ENCODE assay signal across 8 mouse cellular contexts in genomic region chr6:99028989-99029305, GRCm38 (mm10).
DNase-seq lines count a peak whose midpoint lies in the region; ATAC-seq and TF ChIP-seq lines count a peak whose summit lies in the region.

No protein-coding gene starts in this region.

- H3K4me2 ChIP-seq in kidney, embryonic 14.5 days (replicated peaks; ENCODE audit: low read depth, low read length), result peak overlapping the region; percentile 88
- H3K4me2 ChIP-seq in hindbrain, embryonic 14.5 days (replicated peaks), result peak overlapping the region; percentile 93
- peak overlapping the region; percentile 89 for H3K4me2 ChIP-seq in midbrain, embryonic 14.5 days (ENCODE audit: low read length)

- 3% methylated on average over 6 of the region's 6 CpGs for WGBS in kidney, embryonic 14.5 days
- 2% methylated on average over 6 of the region's 6 CpGs for WGBS in bone marrow, adult 2 months
- under 1% methylated on average over 6 of the region's 6 CpGs for WGBS in hindbrain, embryonic 14.5 days
- 2% methylated on average over 6 of the region's 6 CpGs for WGBS in midbrain, embryonic 14.5 days

- TF ChIP-seq POLR2A in bone marrow, adult 2 months (IDR thresholded peaks at IDR 0.05; ENCODE audit: borderline replicate concordance, control insufficient read depth, low read depth, low read length), result no peak

- peaks cover 20% of the 10 kb centered on the region; the same call in 1 of the 2 replicates for H3K4me1 ChIP-seq in kidney, embryonic 14.5 days (ENCODE audit: control insufficient read depth, insufficient read depth, low read length)
- peaks cover 4% of the 10 kb centered on the region; the same call in 1 of the 2 replicates for H3K4me1 ChIP-seq in bone marrow, adult 2 months (ENCODE audit: control insufficient read depth, insufficient read depth, low read length)
- H3K4me1 ChIP-seq in hindbrain, embryonic 14.5 days (replicated peaks; ENCODE audit: control insufficient read depth, insufficient read depth, low read length), result peaks cover 4% of the 10 kb centered on the region; the same call in 1 of the 2 replicates
- peaks cover 22% of the 10 kb centered on the region for H3K4me1 ChIP-seq in midbrain, embryonic 14.5 days (ENCODE audit: control insufficient read depth, insufficient read depth, low read length)

- H3K27ac ChIP-seq in kidney, embryonic 14.5 days (ENCODE audit: low read depth, low read length), result 0 out of 2 replicates have a peak overlapping the region, but pooled peaks have one; percentile 79
- peak overlapping the region; percentile 60 for H3K27ac ChIP-seq in bone marrow, adult 2 months (ENCODE audit: control insufficient read depth, insufficient read depth, low read depth, low read length, poor library complexity)
- H3K27ac ChIP-seq in hindbrain, embryonic 14.5 days, result 0 out of 2 replicates have a peak overlapping the region, but pooled peaks have one; percentile 84
- H3K27ac ChIP-seq in midbrain, embryonic 14.5 days (replicated peaks; ENCODE audit: low read depth, low read length), result peak overlapping the region; percentile 87

- peak overlapping the region; percentile 78 for H3K9ac ChIP-seq in kidney, embryonic 14.5 days (ENCODE audit: low read depth, low read length)
- peak overlapping the region; percentile 74 for H3K9ac ChIP-seq in hindbrain, embryonic 14.5 days
- peak overlapping the region; percentile 71 for H3K9ac ChIP-seq in midbrain, embryonic 14.5 days (replicated peaks; ENCODE audit: low read length)

- TF ChIP-seq CTCF in bone marrow, adult 2 months (IDR thresholded peaks at IDR 0.05; ENCODE audit: control insufficient read depth, insufficient read depth, low read length), result no peak

- no peak for ATAC-seq in kidney, embryonic 14.5 days (ENCODE audit: low FRiP score, low TSS enrichment)
- no peak for ATAC-seq in hindbrain, embryonic 14.5 days (ENCODE audit: low FRiP score)
- no peak for ATAC-seq in midbrain, embryonic 14.5 days (ENCODE audit: low FRiP score, low TSS enrichment)
- ATAC-seq in frontal cortex, adult (ENCODE audit: low TSS enrichment), result no peak

- no peaks in the 10 kb centered on the region for H3K36me3 ChIP-seq in kidney, embryonic 14.5 days (ENCODE audit: control insufficient read depth, insufficient read depth, low read length)
- no peaks in the 10 kb centered on the region for H3K36me3 ChIP-seq in hindbrain, embryonic 14.5 days (replicated peaks; ENCODE audit: control insufficient read depth, insufficient read depth)
- H3K36me3 ChIP-seq in midbrain, embryonic 14.5 days (ENCODE audit: control insufficient read depth, insufficient read depth, low read length), result no peaks in the 10 kb centered on the region

- no peaks in the 10 kb centered on the region; the same call in none of the 2 replicates for H3K27me3 ChIP-seq in kidney, embryonic 14.5 days (ENCODE audit: control insufficient read depth, insufficient read depth, low read length)
- peaks cover 14% of the 10 kb centered on the region; the same call in 1 of the 2 replicates for H3K27me3 ChIP-seq in hindbrain, embryonic 14.5 days (ENCODE audit: control insufficient read depth, insufficient read depth, low read length)
- H3K27me3 ChIP-seq in midbrain, embryonic 14.5 days (ENCODE audit: control insufficient read depth, insufficient read depth, low read length), result no peaks in the 10 kb centered on the region

- no peak for DNase-seq in kidney, postnatal 10 days
- no peak for DNase-seq in hindbrain, embryonic 14.5 days (ENCODE audit: low spot score)
- no peak for DNase-seq in midbrain, embryonic 14.5 days
- DNase-seq in right cerebral cortex, postnatal 25 days, result no peak
- no peak for DNase-seq in spleen, postnatal 4 days (ENCODE audit: low spot score in 2 of 2)

- H3K4me3 ChIP-seq in kidney, embryonic 14.5 days (ENCODE audit: low read length), result peak overlapping the region; percentile 69
- H3K4me3 ChIP-seq in bone marrow, adult 2 months (replicated peaks; ENCODE audit: control insufficient read depth, low read depth, low read length), result peak overlapping the region; percentile 72
- H3K4me3 ChIP-seq in hindbrain, embryonic 14.5 days (replicated peaks; ENCODE audit: low read length), result peak overlapping the region; percentile 64
- H3K4me3 ChIP-seq in midbrain, embryonic 14.5 days (replicated peaks; ENCODE audit: low read depth, low read length), result peak overlapping the region; percentile 70

- H3K9me3 ChIP-seq in kidney, embryonic 14.5 days (ENCODE audit: control insufficient read depth, low read length), result no peaks in the 10 kb centered on the region
- H3K9me3 ChIP-seq in hindbrain, embryonic 14.5 days (ENCODE audit: control insufficient read depth, low read length), result no peaks in the 10 kb centered on the region
- no peaks in the 10 kb centered on the region for H3K9me3 ChIP-seq in midbrain, embryonic 14.5 days (ENCODE audit: control insufficient read depth, low read length)
